Mouse (Mus musculus): Measurements from ENCODE around the gene 4930453N24Rik. TPM values are rescaled to one million over a fixed set of nuclear protein-coding genes. Genes with fewer than 3 reads are reported as not detected.

The 4930453N24Rik gene
- polyA plus RNA-seq, 1 experiment from 2014 or later: 20.4 TPM

- Histone ChIP-seq H3K27ac (ENCODE audit: low read length) (no peak overlapping the region), H3K9me3 (ENCODE audit: low read length) (peaks cover 11% of the 10 kb centered on the region), H3K27me3 (ENCODE audit: insufficient read depth, low read length) (no peaks in the 10 kb centered on the region), H3K4me3 (ENCODE audit: low read length) (no peak overlapping the region), H3K36me3 (ENCODE audit: insufficient read depth, low read length) (peaks cover 32% of the 10 kb centered on the region), H3K9ac (replicated peaks; ENCODE audit: low read length) (no peak overlapping the region), H3K4me1 (ENCODE audit: insufficient read depth, low read length) (peaks cover 10% of the 10 kb centered on the region; the same call in 1 of the 2 replicates), H3K4me2 (replicated peaks; ENCODE audit: low read depth, low read length) (no peak overlapping the region)
- 89% methylated on average over 8 of the region's 8 CpGs for WGBS
- ATAC-seq (ENCODE audit: low FRiP score, low TSS enrichment): no peak
Observed at GRCm38 (mm10) chr16:64766696-64767300, 4.2 kb downstream of the 4930453N24Rik start.

GRCm38 (mm10) chr16:64759245-64759626, 11.7 kb downstream of the 4930453N24Rik start:
- no peaks in the 10 kb centered on the region for H3K4me1 ChIP-seq (ENCODE audit: insufficient read depth, low read length)
- H3K27ac ChIP-seq (ENCODE audit: low read length): no peak overlapping the region
- peaks cover 13% of the 10 kb centered on the region for H3K36me3 ChIP-seq (ENCODE audit: insufficient read depth, low read length)
- 83% methylated on average over 1 of the region's 1 CpGs for WGBS
- H3K27me3 ChIP-seq (ENCODE audit: insufficient read depth, low read length): no peaks in the 10 kb centered on the region
- peaks cover 15% of the 10 kb centered on the region for H3K9me3 ChIP-seq (ENCODE audit: low read length)
- ATAC-seq (ENCODE audit: low FRiP score, low TSS enrichment): no peak
- no peak overlapping the region for H3K9ac ChIP-seq (replicated peaks; ENCODE audit: low read length)
- no peak overlapping the region for H3K4me2 ChIP-seq (replicated peaks; ENCODE audit: low read depth, low read length)
- no peak overlapping the region for H3K4me3 ChIP-seq (ENCODE audit: low read length)

GRCm38 (mm10) chr16:64758561-64759244, 12.3 kb downstream of the 4930453N24Rik start:
- no peak overlapping the region for H3K4me3 ChIP-seq (ENCODE audit: low read length)
- peaks cover 14% of the 10 kb centered on the region for H3K9me3 ChIP-seq (ENCODE audit: low read length)
- H3K27me3 ChIP-seq (ENCODE audit: insufficient read depth, low read length): no peaks in the 10 kb centered on the region
- H3K4me1 ChIP-seq (ENCODE audit: insufficient read depth, low read length): no peaks in the 10 kb centered on the region
- no peak overlapping the region for H3K9ac ChIP-seq (replicated peaks; ENCODE audit: low read length)
- no peak overlapping the region for H3K27ac ChIP-seq (ENCODE audit: low read length)
- H3K36me3 ChIP-seq (ENCODE audit: insufficient read depth, low read length): peaks cover 10% of the 10 kb centered on the region
- H3K4me2 ChIP-seq (replicated peaks; ENCODE audit: low read depth, low read length): no peak overlapping the region
- WGBS: 55% methylated on average over 6 of the region's 6 CpGs
- ATAC-seq (ENCODE audit: low FRiP score, low TSS enrichment): no peak

GRCm38 (mm10) chr16:64757666-64758400, 13.1 kb downstream of the 4930453N24Rik start:
- H3K9ac ChIP-seq (replicated peaks; ENCODE audit: low read length): no peak overlapping the region
- no peak overlapping the region for H3K4me2 ChIP-seq (replicated peaks; ENCODE audit: low read depth, low read length)
- peaks cover 1% of the 10 kb centered on the region for H3K36me3 ChIP-seq (ENCODE audit: insufficient read depth, low read length)
- H3K4me1 ChIP-seq (ENCODE audit: insufficient read depth, low read length): no peaks in the 10 kb centered on the region
- H3K4me3 ChIP-seq (ENCODE audit: low read length): no peak overlapping the region
- peaks cover 5% of the 10 kb centered on the region; the same call in 1 of the 2 replicates for H3K9me3 ChIP-seq (ENCODE audit: low read length)
- no peak overlapping the region for H3K27ac ChIP-seq (ENCODE audit: low read length)
- ATAC-seq (ENCODE audit: low FRiP score, low TSS enrichment): no peak
- H3K27me3 ChIP-seq (ENCODE audit: insufficient read depth, low read length): no peaks in the 10 kb centered on the region
- 70% methylated on average over 7 of the region's 7 CpGs for WGBS

- Histone ChIP-seq H3K4me2 (replicated peaks; ENCODE audit: low read depth, low read length) (no peak overlapping the region), H3K9ac (replicated peaks; ENCODE audit: low read length) (no peak overlapping the region), H3K4me3 (ENCODE audit: low read length) (no peak overlapping the region), H3K27ac (ENCODE audit: low read length) (no peak overlapping the region), H3K9me3 (ENCODE audit: low read length) (peaks cover 5% of the 10 kb centered on the region; the same call in 1 of the 2 replicates), H3K27me3 (ENCODE audit: insufficient read depth, low read length) (no peaks in the 10 kb centered on the region), H3K36me3 (ENCODE audit: insufficient read depth, low read length) (no peaks in the 10 kb centered on the region), H3K4me1 (ENCODE audit: insufficient read depth, low read length) (no peaks in the 10 kb centered on the region)
- 72% methylated on average over 6 of the region's 6 CpGs for WGBS
- no peak for ATAC-seq (ENCODE audit: low FRiP score, low TSS enrichment)
Observed at GRCm38 (mm10) chr16:64756321-64756720, 14.6 kb downstream of the 4930453N24Rik start.

- H3K9ac ChIP-seq (replicated peaks; ENCODE audit: low read length): no peak overlapping the region
- WGBS: 38% methylated on average over 3 of the region's 3 CpGs
- H3K9me3 ChIP-seq (ENCODE audit: low read length): peaks cover 5% of the 10 kb centered on the region; the same call in 1 of the 2 replicates
- H3K27me3 ChIP-seq (ENCODE audit: insufficient read depth, low read length): no peaks in the 10 kb centered on the region
- H3K4me2 ChIP-seq (replicated peaks; ENCODE audit: low read depth, low read length): no peak overlapping the region
- no peaks in the 10 kb centered on the region for H3K36me3 ChIP-seq (ENCODE audit: insufficient read depth, low read length)
- H3K4me3 ChIP-seq (ENCODE audit: low read length): no peak overlapping the region
- no peak overlapping the region for H3K27ac ChIP-seq (ENCODE audit: low read length)
- ATAC-seq (ENCODE audit: low FRiP score, low TSS enrichment): peak; percentile 59; the same call in 1 of the 2 replicates
- no peaks in the 10 kb centered on the region for H3K4me1 ChIP-seq (ENCODE audit: insufficient read depth, low read length)
Observed at GRCm38 (mm10) chr16:64754743-64755139, 16.2 kb downstream of the 4930453N24Rik start.

GRCm38 (mm10) chr16:64753990-64754742, 16.8 kb downstream of the 4930453N24Rik start:
- H3K9ac ChIP-seq (replicated peaks; ENCODE audit: low read length): no peak overlapping the region
- 52% methylated on average over 3 of the region's 3 CpGs for WGBS

GRCm38 (mm10) chr16:64748237-64748636, 22.7 kb downstream of the 4930453N24Rik start:
- no peak for ATAC-seq (ENCODE audit: low FRiP score, low TSS enrichment)

More at GRCm38 (mm10) chr16:64753990-64754742, 16.8 kb downstream of the 4930453N24Rik start:
- Histone ChIP-seq H3K9me3 (ENCODE audit: low read length) (peaks cover 5% of the 10 kb centered on the region; the same call in 1 of the 2 replicates), H3K4me1 (ENCODE audit: insufficient read depth, low read length) (no peaks in the 10 kb centered on the region), H3K27me3 (ENCODE audit: insufficient read depth, low read length) (no peaks in the 10 kb centered on the region), H3K4me3 (ENCODE audit: low read length) (no peak overlapping the region), H3K36me3 (ENCODE audit: insufficient read depth, low read length) (no peaks in the 10 kb centered on the region), H3K27ac (ENCODE audit: low read length) (no peak overlapping the region), H3K4me2 (replicated peaks; ENCODE audit: low read depth, low read length) (no peak overlapping the region)
- no peak for ATAC-seq (ENCODE audit: low FRiP score, low TSS enrichment)

GRCm38 (mm10) chr16:64745089-64745488, 25.9 kb downstream of the 4930453N24Rik start:
- 74% methylated on average over 4 of the region's 4 CpGs for WGBS
- Histone ChIP-seq H3K4me2 (replicated peaks; ENCODE audit: low read depth, low read length) (no peak overlapping the region), H3K36me3 (ENCODE audit: insufficient read depth, low read length) (no peaks in the 10 kb centered on the region), H3K27me3 (ENCODE audit: insufficient read depth, low read length) (no peaks in the 10 kb centered on the region), H3K9ac (replicated peaks; ENCODE audit: low read length) (no peak overlapping the region), H3K4me1 (ENCODE audit: insufficient read depth, low read length) (no peaks in the 10 kb centered on the region), H3K27ac (ENCODE audit: low read length) (no peak overlapping the region), H3K9me3 (ENCODE audit: low read length) (no peaks in the 10 kb centered on the region), H3K4me3 (ENCODE audit: low read length) (no peak overlapping the region)
- ATAC-seq (ENCODE audit: low FRiP score, low TSS enrichment): no peak

More at GRCm38 (mm10) chr16:64748237-64748636, 22.7 kb downstream of the 4930453N24Rik start:
- Histone ChIP-seq H3K36me3 (ENCODE audit: insufficient read depth, low read length) (no peaks in the 10 kb centered on the region), H3K27ac (ENCODE audit: low read length) (no peak overlapping the region), H3K9me3 (ENCODE audit: low read length) (no peaks in the 10 kb centered on the region), H3K4me3 (ENCODE audit: low read length) (no peak overlapping the region), H3K4me2 (replicated peaks; ENCODE audit: low read depth, low read length) (no peak overlapping the region), H3K4me1 (ENCODE audit: insufficient read depth, low read length) (no peaks in the 10 kb centered on the region), H3K27me3 (ENCODE audit: insufficient read depth, low read length) (no peaks in the 10 kb centered on the region), H3K9ac (replicated peaks; ENCODE audit: low read length) (no peak overlapping the region)
- WGBS: 7% methylated on average over 10 of the region's 10 CpGs
